Mouse (Mus musculus): ENCODE results near the gene Skp2.
"Not testable (repeated sequence)": the region's sequence is repeated elsewhere in the genome, so short reads cannot be mapped to it uniquely, and the experiment has no call there.

- not testable (repeated sequence) for TF ChIP-seq POLR2A (IDR thresholded peaks at IDR 0.05; ENCODE audit: insufficient read depth, low read depth, low read length)
- peak; percentile 33 for TF ChIP-seq CTCF (IDR thresholded peaks at IDR 0.05)
Measured at GRCm38 (mm10) chr15:9192685-9193084, 37.5 kb upstream of the Skp2 start.
